Mouse (Mus musculus) kidney, adult 11 months (tissue): ENCODE results near the gene Emc8.
A peak's percentile ranks its signal among the peaks of the same experiment; 100 is the strongest.

Source experiments
- DNase-seq: peaks from one replicate; pipeline ENCODE4 v3.0.0; 2022

Emc8 gene

DNA sequence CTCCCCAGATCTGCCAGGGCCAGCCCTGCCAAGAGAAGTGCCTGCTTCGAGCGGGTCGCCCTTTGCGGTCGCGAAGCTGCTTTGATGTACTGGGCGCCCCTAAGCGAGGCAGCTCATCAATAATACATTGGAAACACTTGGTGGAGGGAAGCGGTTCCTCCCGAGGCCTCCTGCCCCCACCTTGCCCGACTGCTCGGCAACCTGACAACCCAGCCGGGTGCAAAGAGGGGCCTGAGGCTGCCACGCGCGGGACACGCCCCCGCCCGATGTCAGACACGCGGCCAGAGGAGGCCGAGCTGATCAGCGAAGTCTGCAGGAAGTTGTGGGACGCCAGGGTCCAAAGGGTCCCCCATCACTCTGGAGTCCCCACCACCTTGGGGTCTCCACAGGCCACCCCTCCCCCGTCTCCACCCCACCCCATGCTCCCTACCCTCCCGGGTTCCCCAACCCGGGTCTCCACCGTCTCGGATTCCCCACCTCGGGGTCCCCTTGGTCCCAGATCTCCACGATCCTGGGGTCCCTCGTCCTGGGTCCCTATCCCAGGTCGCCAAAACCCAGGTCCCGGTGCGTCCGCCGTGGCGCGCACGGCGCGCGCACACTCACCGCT lies 34.6 kb downstream of the Emc8 start:
- no peak for DNase-seq

- DNase-seq, result no peak
Observed at GRCm38 (mm10) chr8:120632969-120633664, 35.3 kb downstream of the Emc8 start.

DNA sequence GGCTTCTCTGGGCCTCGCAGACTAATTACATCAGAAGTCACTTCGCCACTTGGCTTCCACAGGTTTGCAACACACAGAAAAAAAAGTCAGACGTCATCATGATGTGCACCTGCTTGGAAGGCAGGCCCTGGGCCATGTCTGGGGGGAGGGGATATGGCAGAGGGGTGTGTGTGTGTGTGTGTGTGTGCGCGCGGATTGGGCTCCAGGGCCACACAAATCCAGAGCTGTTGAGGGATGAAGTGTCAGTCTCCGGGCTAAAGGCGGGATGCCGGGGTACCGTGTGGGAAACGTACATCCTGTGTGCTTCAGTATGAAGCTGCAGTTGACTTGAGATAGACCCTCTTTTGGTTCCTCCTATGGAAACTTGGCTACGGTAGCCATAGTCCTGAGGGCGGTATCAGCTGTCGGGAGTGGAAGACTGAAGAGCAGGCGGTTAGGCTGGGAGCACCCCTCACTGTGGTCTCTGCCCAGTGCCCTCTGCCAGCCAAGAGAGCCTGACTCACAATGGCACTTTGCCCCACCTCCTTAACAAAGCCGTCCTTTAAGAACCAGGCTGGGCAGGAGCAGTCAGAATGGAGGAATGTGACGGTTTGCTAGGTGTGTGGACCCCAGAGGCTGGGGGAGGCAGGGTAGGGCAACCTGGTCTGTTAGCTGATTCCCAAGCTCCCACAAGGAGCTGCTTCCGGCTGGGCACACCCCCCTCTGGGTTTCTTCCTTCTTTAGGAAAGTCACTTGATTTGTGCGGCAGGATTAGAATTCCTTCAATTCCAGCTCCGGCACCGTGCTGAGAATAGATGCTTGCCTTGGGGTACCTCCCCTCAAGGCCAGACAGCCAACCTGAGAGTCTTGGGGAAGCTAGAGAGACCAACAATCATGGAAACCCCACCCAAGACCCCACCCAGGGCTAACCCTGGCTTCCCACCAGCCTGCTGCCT lies 36.7 kb downstream of the Emc8 start:
- no peak for DNase-seq

GRCm38 (mm10) chr8:120630848-120631247 lies 37.5 kb downstream of the Emc8 start:
- no peak for DNase-seq

GRCm38 (mm10) chr8:120630031-120630430 lies 38.3 kb downstream of the Emc8 start:
- DNase-seq, result no peak

GRCm38 (mm10) chr8:120627298-120627697 lies 41.1 kb downstream of the Emc8 start:
- DNase-seq, result no peak

DNA sequence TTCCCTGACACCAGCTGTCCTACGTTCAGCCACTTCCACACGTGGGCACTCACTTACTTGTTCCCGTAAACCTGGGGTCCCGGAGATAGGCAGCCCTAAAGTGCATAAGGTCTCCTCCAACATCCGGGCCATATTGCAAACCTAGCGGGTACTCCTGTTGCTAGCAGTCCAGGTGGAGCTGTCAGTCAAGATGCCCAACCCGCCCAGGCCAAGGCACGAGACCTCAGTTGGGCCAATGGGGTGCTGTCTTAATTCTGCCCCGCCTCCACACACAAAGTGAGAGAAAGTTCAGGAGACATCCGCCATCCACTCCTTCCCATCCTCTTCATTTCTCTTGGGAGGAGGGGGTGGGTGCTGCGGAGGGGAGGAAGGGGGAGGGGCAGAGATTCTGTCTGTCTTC lies 41.9 kb downstream of the Emc8 start:
- DNase-seq, result no peak

DNA sequence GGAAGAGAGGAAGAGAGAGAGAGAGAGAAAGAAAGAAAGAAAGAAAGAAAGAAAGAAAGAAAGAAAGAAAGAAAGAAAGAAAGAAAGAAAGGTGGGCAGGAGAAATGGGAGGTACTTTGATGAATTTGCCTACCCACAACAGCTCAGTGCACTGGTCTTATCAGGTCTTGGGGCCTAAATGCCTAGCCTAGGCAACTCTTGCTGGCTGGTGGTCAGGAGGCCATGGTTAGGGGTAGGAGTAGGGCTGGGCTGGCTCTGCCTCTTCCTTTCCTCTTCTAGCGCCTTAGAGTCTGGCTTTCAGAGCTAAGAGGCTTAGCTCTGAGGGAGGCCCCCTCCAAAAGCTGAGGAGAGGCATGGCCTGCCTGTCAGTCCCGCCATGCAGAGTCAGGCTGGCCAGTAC lies 44.8 kb downstream of the Emc8 start:
- no peak for DNase-seq

DNA sequence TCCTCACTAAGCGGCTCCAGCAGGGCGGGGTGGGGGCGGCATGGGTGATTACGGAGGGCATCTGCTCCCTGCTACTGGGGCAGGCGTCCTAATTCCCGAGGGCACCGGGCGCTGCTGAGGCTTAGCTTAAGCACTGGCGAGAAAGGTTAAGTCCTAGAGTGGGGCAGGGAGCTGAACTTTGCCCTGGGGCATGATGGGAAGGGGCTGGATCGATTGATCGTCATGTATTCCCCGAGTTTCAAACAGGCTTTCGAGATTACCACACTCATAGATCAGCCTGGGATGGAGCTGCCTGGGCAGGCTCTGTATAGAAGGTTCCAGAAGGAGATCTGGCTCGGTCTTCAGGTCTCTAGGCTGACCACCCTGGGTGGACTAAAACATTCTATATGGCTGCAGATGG lies 46.2 kb downstream of the Emc8 start:
- no peak for DNase-seq

DNA sequence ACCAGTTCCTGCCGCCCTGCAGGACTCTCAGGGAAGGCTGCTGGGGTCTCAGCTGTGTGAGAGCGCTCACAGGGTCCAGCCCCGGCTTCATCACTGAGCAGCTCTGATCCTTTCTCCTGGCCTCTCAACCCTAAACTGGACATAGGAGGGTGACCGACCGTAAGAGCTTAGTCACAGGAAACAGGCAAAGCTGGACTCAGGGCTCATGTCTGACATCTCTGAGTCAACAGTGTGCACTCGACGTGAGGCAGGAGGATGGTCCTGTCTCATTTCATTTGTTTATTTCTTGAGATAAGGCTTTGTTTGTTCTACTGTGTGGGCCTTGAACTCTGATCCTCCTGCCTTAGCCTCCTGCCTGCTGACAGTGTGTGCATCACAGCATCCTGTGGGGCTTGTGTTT lies 47.9 kb downstream of the Emc8 start:
- DNase-seq, result no peak

- DNase-seq, result no peak
Observed at GRCm38 (mm10) chr8:120619235-120620180, 48.9 kb downstream of the Emc8 start.

GRCm38 (mm10) chr8:120618110-120618509 lies 50.3 kb downstream of the Emc8 start:
- peak; percentile 25 for DNase-seq

DNA sequence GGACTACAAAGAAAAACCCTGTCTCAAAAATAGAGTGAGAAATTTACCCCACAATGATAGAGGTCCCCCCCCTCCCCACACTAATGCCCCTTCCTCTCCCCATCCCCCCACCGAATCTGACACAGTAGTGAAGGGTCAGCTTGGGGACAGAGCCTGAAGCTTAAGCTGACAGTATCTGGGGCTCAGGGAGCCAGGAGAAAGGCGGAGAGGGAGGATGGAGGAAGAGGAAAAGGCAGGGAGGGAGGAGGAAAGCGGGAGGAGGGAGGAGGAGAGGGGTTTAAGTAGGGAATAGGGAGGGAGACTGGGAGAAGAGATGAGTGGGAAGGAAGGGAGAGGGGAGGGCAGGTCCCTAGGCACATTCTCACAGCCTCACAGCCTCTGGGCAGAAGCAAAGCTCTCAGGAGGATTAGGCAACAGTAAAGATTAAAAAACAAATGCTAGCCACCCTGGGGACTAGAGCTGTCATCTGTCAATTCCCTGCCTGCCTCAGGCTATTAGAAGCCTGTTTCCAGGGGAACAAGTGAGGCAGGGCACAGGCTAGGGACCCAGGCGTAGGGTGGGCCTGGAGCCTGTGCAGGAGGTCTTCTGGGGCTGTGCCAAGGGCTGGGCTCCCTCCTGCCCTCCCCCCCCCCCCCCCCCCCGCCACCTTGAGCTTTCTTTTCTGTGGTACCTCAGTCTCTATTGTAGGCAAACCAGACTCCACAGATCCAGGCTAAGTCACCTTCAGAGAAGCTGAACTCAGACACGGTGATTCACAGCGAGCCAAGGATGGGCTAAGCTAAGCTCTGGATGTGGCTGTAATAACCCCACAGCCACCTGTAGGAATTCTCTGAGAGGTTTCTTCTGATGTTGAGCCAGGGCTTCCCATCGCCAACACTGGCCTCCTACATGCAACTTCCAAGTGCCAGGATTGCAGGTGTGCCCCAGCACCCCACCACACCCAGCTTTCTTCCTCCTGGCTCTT lies 51.4 kb downstream of the Emc8 start:
- DNase-seq, result no peak

- no peak for DNase-seq
Observed at GRCm38 (mm10) chr8:120614491-120614890, 53.9 kb downstream of the Emc8 start.

- DNase-seq, result no peak
Observed at GRCm38 (mm10) chr8:120610824-120611223, 57.5 kb downstream of the Emc8 start.

- peak; percentile 45 for DNase-seq
Observed at GRCm38 (mm10) chr8:120607885-120608284, 60.5 kb downstream of the Emc8 start.

GRCm38 (mm10) chr8:120607460-120607859 lies 60.9 kb downstream of the Emc8 start:
- DNase-seq, result no peak
